Mouse (Mus musculus): ENCODE measurements around the gene Dok5. TPM values are rescaled to one million over a fixed set of nuclear protein-coding genes. Genes with fewer than 3 reads are reported as not detected.

Dok5 gene
- polyA plus RNA-seq, 1 experiment from 2014 or later, result 23.5 TPM

- DNase-seq (ENCODE audit: low spot score) (no peak), ATAC-seq (ENCODE audit: insufficient read depth, low FRiP score, low TSS enrichment) (0 out of 2 replicates have a peak, but pooled peaks have one; percentile 13)
- Histone ChIP-seq H3K4me3 (ENCODE audit: low read depth, low read length) (no peak overlapping the region), H3K27ac (ENCODE audit: low read depth, low read length) (0 out of 2 replicates have a peak overlapping the region, but pooled peaks have one; percentile 6), H3K36me3 (ENCODE audit: control insufficient read depth, insufficient read depth, low read length) (no peaks in the 10 kb centered on the region), H3K27me3 (ENCODE audit: control insufficient read depth, insufficient read depth, low read length) (no peaks in the 10 kb centered on the region), H3K4me1 (ENCODE audit: control insufficient read depth, insufficient read depth, low read length) (no peaks in the 10 kb centered on the region), H3K4me2 (ENCODE audit: low read depth) (no peak overlapping the region), H3K9me3 (ENCODE audit: control insufficient read depth, low read length) (no peaks in the 10 kb centered on the region), H3K9ac (ENCODE audit: low read length) (no peak overlapping the region)
- WGBS, result 55% methylated on average over 7 of the region's 7 CpGs
Measured at GRCm38 (mm10) chr2:170828757-170829156, 97.2 kb downstream of the Dok5 start.

- no peak overlapping the region for H3K9ac ChIP-seq (ENCODE audit: low read length)
- no peak overlapping the region for H3K4me3 ChIP-seq (ENCODE audit: low read depth, low read length)
- ATAC-seq (ENCODE audit: insufficient read depth, low FRiP score, low TSS enrichment) (peak; percentile 48; the same call in 1 of the 2 replicates), DNase-seq (ENCODE audit: low spot score) (peak; percentile 39)
- H3K9me3 ChIP-seq (ENCODE audit: control insufficient read depth, low read length), result no peaks in the 10 kb centered on the region
- no peak overlapping the region for H3K27ac ChIP-seq (ENCODE audit: low read depth, low read length)
- no peaks in the 10 kb centered on the region for H3K27me3 ChIP-seq (ENCODE audit: control insufficient read depth, insufficient read depth, low read length)
- H3K4me1 ChIP-seq (ENCODE audit: control insufficient read depth, insufficient read depth, low read length), result no peaks in the 10 kb centered on the region
- no peak overlapping the region for H3K4me2 ChIP-seq (ENCODE audit: low read depth)
- 70% methylated on average over 6 of the region's 6 CpGs for WGBS
- no peaks in the 10 kb centered on the region for H3K36me3 ChIP-seq (ENCODE audit: control insufficient read depth, insufficient read depth, low read length)
Measured at GRCm38 (mm10) chr2:170829191-170829611, 97.6 kb downstream of the Dok5 start.

DNA sequence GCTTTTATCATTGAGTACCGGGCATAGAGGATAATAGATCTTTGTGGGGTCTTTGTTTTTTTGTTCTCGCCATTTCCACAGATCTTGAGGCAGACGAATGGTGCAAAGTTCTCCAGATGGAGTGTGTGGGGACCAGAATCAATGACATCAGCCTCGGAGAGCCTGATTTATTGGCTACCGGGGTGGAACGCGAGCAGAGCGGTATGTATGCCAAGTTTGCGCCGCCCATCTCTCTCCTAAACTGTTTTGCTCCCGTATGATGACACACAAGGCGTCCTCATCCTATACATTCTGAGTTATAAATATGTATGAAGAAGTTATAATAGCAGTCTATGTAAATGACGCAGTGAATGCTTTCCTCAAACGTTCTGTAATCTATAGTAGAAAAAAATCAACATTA is 98.4 kb downstream of the Dok5 start:
- Histone ChIP-seq H3K4me3 (ENCODE audit: low read depth, low read length) (no peak overlapping the region), H3K27ac (ENCODE audit: low read depth, low read length) (no peak overlapping the region), H3K9ac (ENCODE audit: low read length) (no peak overlapping the region), H3K4me2 (ENCODE audit: low read depth) (no peak overlapping the region), H3K4me1 (ENCODE audit: control insufficient read depth, insufficient read depth, low read length) (no peaks in the 10 kb centered on the region), H3K36me3 (ENCODE audit: control insufficient read depth, insufficient read depth, low read length) (no peaks in the 10 kb centered on the region), H3K27me3 (ENCODE audit: control insufficient read depth, insufficient read depth, low read length) (no peaks in the 10 kb centered on the region), H3K9me3 (ENCODE audit: control insufficient read depth, low read length) (no peaks in the 10 kb centered on the region)
- DNase-seq (ENCODE audit: low spot score) (no peak), ATAC-seq (ENCODE audit: insufficient read depth, low FRiP score, low TSS enrichment) (no peak)
- WGBS, result 68% methylated on average over 14 of the region's 14 CpGs

- Histone ChIP-seq H3K9me3 (ENCODE audit: control insufficient read depth, low read length) (no peaks in the 10 kb centered on the region), H3K9ac (ENCODE audit: low read length) (no peak overlapping the region), H3K27me3 (ENCODE audit: control insufficient read depth, insufficient read depth, low read length) (no peaks in the 10 kb centered on the region), H3K36me3 (ENCODE audit: control insufficient read depth, insufficient read depth, low read length) (no peaks in the 10 kb centered on the region), H3K27ac (ENCODE audit: low read depth, low read length) (no peak overlapping the region), H3K4me3 (ENCODE audit: low read depth, low read length) (no peak overlapping the region), H3K4me2 (ENCODE audit: low read depth) (no peak overlapping the region), H3K4me1 (ENCODE audit: control insufficient read depth, insufficient read depth, low read length) (peaks cover 12% of the 10 kb centered on the region)
- ATAC-seq (ENCODE audit: insufficient read depth, low FRiP score, low TSS enrichment) (no peak), DNase-seq (ENCODE audit: low spot score) (peak; percentile 51)
- WGBS, result 40% methylated on average over 10 of the region's 10 CpGs
Measured at GRCm38 (mm10) chr2:170836862-170837261, 105.3 kb downstream of the Dok5 start.

- Histone ChIP-seq H3K4me3 (ENCODE audit: low read depth, low read length) (no peak overlapping the region), H3K4me1 (ENCODE audit: control insufficient read depth, insufficient read depth, low read length) (peaks cover 12% of the 10 kb centered on the region), H3K9me3 (ENCODE audit: control insufficient read depth, low read length) (no peaks in the 10 kb centered on the region), H3K4me2 (ENCODE audit: low read depth) (no peak overlapping the region), H3K9ac (ENCODE audit: low read length) (no peak overlapping the region), H3K36me3 (ENCODE audit: control insufficient read depth, insufficient read depth, low read length) (no peaks in the 10 kb centered on the region), H3K27me3 (ENCODE audit: control insufficient read depth, insufficient read depth, low read length) (no peaks in the 10 kb centered on the region), H3K27ac (ENCODE audit: low read depth, low read length) (no peak overlapping the region)
- peak; percentile 21; the same call in 1 of the 2 replicates for ATAC-seq (ENCODE audit: insufficient read depth, low FRiP score, low TSS enrichment)
- 58% methylated on average over 11 of the region's 11 CpGs for WGBS
- DNase-seq (ENCODE audit: low spot score), result no peak
Measured at GRCm38 (mm10) chr2:170837363-170837762, 105.8 kb downstream of the Dok5 start.

- H3K4me1 ChIP-seq (ENCODE audit: control insufficient read depth, insufficient read depth, low read length), result peaks cover 12% of the 10 kb centered on the region
- WGBS, result 15% methylated on average over 12 of the region's 12 CpGs
- no peak overlapping the region for H3K9ac ChIP-seq (ENCODE audit: low read length)
- H3K4me3 ChIP-seq (ENCODE audit: low read depth, low read length), result no peak overlapping the region
- H3K27me3 ChIP-seq (ENCODE audit: control insufficient read depth, insufficient read depth, low read length), result no peaks in the 10 kb centered on the region
- no peak overlapping the region for H3K4me2 ChIP-seq (ENCODE audit: low read depth)
- H3K27ac ChIP-seq (ENCODE audit: low read depth, low read length), result peak overlapping the region; percentile 60
- peak; percentile 91 for ATAC-seq (ENCODE audit: insufficient read depth, low FRiP score, low TSS enrichment)
- H3K9me3 ChIP-seq (ENCODE audit: control insufficient read depth, low read length), result no peaks in the 10 kb centered on the region
- DNase-seq (ENCODE audit: low spot score), result peak; percentile 85
- no peaks in the 10 kb centered on the region for H3K36me3 ChIP-seq (ENCODE audit: control insufficient read depth, insufficient read depth, low read length)
Measured at GRCm38 (mm10) chr2:170837824-170838557, 106.4 kb downstream of the Dok5 start.

- Histone ChIP-seq H3K4me2 (ENCODE audit: low read depth) (no peak overlapping the region), H3K27me3 (ENCODE audit: control insufficient read depth, insufficient read depth, low read length) (no peaks in the 10 kb centered on the region), H3K4me1 (ENCODE audit: control insufficient read depth, insufficient read depth, low read length) (peaks cover 12% of the 10 kb centered on the region), H3K9me3 (ENCODE audit: control insufficient read depth, low read length) (no peaks in the 10 kb centered on the region), H3K4me3 (ENCODE audit: low read depth, low read length) (no peak overlapping the region), H3K9ac (ENCODE audit: low read length) (no peak overlapping the region), H3K36me3 (ENCODE audit: control insufficient read depth, insufficient read depth, low read length) (no peaks in the 10 kb centered on the region), H3K27ac (ENCODE audit: low read depth, low read length) (no peak overlapping the region)
- 51% methylated on average over 13 of the region's 13 CpGs for WGBS
- DNase-seq (ENCODE audit: low spot score) (no peak), ATAC-seq (ENCODE audit: insufficient read depth, low FRiP score, low TSS enrichment) (no peak)
Measured at GRCm38 (mm10) chr2:170841441-170841965, 109.9 kb downstream of the Dok5 start.

- WGBS, result 89% methylated on average over 10 of the region's 10 CpGs
- Histone ChIP-seq H3K27me3 (ENCODE audit: control insufficient read depth, insufficient read depth, low read length) (no peaks in the 10 kb centered on the region), H3K4me3 (ENCODE audit: low read depth, low read length) (no peak overlapping the region), H3K9ac (ENCODE audit: low read length) (no peak overlapping the region), H3K4me1 (ENCODE audit: control insufficient read depth, insufficient read depth, low read length) (no peaks in the 10 kb centered on the region), H3K36me3 (ENCODE audit: control insufficient read depth, insufficient read depth, low read length) (no peaks in the 10 kb centered on the region), H3K4me2 (ENCODE audit: low read depth) (no peak overlapping the region), H3K27ac (ENCODE audit: low read depth, low read length) (no peak overlapping the region), H3K9me3 (ENCODE audit: control insufficient read depth, low read length) (no peaks in the 10 kb centered on the region)
- no peak for ATAC-seq (ENCODE audit: insufficient read depth, low FRiP score, low TSS enrichment)
- no peak for DNase-seq (ENCODE audit: low spot score)
Measured at GRCm38 (mm10) chr2:170845511-170845910, 113.9 kb downstream of the Dok5 start.

DNA sequence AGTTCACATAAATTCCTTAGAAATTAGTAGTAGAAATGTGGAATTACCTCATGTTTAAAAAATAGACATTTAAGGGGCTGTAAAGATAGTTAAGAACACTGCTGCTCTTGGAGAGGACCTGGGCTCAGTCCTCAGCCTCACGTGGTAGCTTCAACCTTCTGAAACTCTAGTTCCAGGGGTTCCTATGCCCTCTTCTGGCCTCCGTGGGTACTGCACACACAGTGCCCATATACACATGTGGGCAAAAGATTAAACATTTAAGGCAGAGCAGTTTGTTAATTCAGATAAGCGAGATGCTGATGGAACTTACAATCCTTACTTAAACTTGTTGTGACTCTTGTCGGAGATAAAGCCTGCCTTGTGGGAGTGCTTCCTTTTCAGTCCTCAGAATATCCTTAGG is 118.5 kb downstream of the Dok5 start:
- no peak overlapping the region for H3K4me3 ChIP-seq (ENCODE audit: low read depth, low read length)
- no peaks in the 10 kb centered on the region for H3K9me3 ChIP-seq (ENCODE audit: control insufficient read depth, low read length)
- no peak overlapping the region for H3K9ac ChIP-seq (ENCODE audit: low read length)
- no peak for DNase-seq (ENCODE audit: low spot score)
- no peaks in the 10 kb centered on the region for H3K4me1 ChIP-seq (ENCODE audit: control insufficient read depth, insufficient read depth, low read length)
- H3K36me3 ChIP-seq (ENCODE audit: control insufficient read depth, insufficient read depth, low read length), result no peaks in the 10 kb centered on the region
- ATAC-seq (ENCODE audit: insufficient read depth, low FRiP score, low TSS enrichment), result no peak
- H3K4me2 ChIP-seq (ENCODE audit: low read depth), result no peak overlapping the region
- no peak overlapping the region for H3K27ac ChIP-seq (ENCODE audit: low read depth, low read length)
- no peaks in the 10 kb centered on the region for H3K27me3 ChIP-seq (ENCODE audit: control insufficient read depth, insufficient read depth, low read length)
- WGBS, result 93% methylated on average over 4 of the region's 4 CpGs

Measured in neural tube, embryonic 11.5 days (tissue).